Mouse (Mus musculus): ENCODE measurements around the gene Fbxl18. TPM values are rescaled to one million over a fixed set of nuclear protein-coding genes. Genes with fewer than 3 reads are reported as not detected.

Fbxl18 gene
- polyA plus RNA-seq, 1 experiment: 28.4 TPM

GRCm38 (mm10) chr5:142932084-142932685 is 37.0 kb upstream of the Fbxl18 start:
- peak overlapping the region; percentile 52 for H3K4me3 ChIP-seq (ENCODE audit: low read depth, low read length)
- 22% methylated on average over 9 of the region's 9 CpGs for whole genome bisulfite sequencing
- 0 out of 2 replicates have a peak, but pooled peaks have one; percentile 26 for TF ChIP-seq POLR2A (IDR thresholded peaks at IDR 0.05; ENCODE audit: low read depth, low read length)
- TF ChIP-seq CTCF (IDR thresholded peaks at IDR 0.05; ENCODE audit: extremely low read depth, insufficient read length, insufficient replicate concordance, low read depth, low read length): peak; percentile 85; the same call in 1 of the 2 replicates
- peak overlapping the region; percentile 66 for H3K27ac ChIP-seq (ENCODE audit: insufficient read depth, low read depth, low read length)
- H3K4me1 ChIP-seq (ENCODE audit: control insufficient read depth, insufficient read depth, insufficient read length, low read length): peaks cover 27% of the 10 kb centered on the region; the same call in 1 of the 2 replicates
- no peaks in the 10 kb centered on the region for H3K36me3 ChIP-seq (ENCODE audit: control insufficient read depth, insufficient read depth, low read length)
- H3K27me3 ChIP-seq (ENCODE audit: control insufficient read depth, insufficient read depth, low read length): no peaks in the 10 kb centered on the region

GRCm38 (mm10) chr5:142931241-142931745 is 36.1 kb upstream of the Fbxl18 start:
- TF ChIP-seq POLR2A (IDR thresholded peaks at IDR 0.05; ENCODE audit: low read depth, low read length) (no peak), CTCF (IDR thresholded peaks at IDR 0.05; ENCODE audit: extremely low read depth, insufficient read length, insufficient replicate concordance, low read depth, low read length) (no peak)

GRCm38 (mm10) chr5:142929400-142929752 is 34.2 kb upstream of the Fbxl18 start:
- peak overlapping the region; percentile 97 for H3K27ac ChIP-seq (ENCODE audit: insufficient read depth, low read depth, low read length)
- peaks cover 36% of the 10 kb centered on the region; the same call in 1 of the 2 replicates for H3K4me1 ChIP-seq (ENCODE audit: control insufficient read depth, insufficient read depth, insufficient read length, low read length)
- 18% methylated on average over 4 of the region's 4 CpGs for WGBS
- H3K27me3 ChIP-seq (ENCODE audit: control insufficient read depth, insufficient read depth, low read length): no peaks in the 10 kb centered on the region
- peak overlapping the region; percentile 88 for H3K4me3 ChIP-seq (ENCODE audit: low read depth, low read length)
- H3K36me3 ChIP-seq (ENCODE audit: control insufficient read depth, insufficient read depth, low read length): no peaks in the 10 kb centered on the region
- TF ChIP-seq POLR2A (IDR thresholded peaks at IDR 0.05; ENCODE audit: low read depth, low read length) (no peak), CTCF (IDR thresholded peaks at IDR 0.05; ENCODE audit: extremely low read depth, insufficient read length, insufficient replicate concordance, low read depth, low read length) (no peak; the same call in 1 of the 2 replicates)

More at GRCm38 (mm10) chr5:142931241-142931745, 36.1 kb upstream of the Fbxl18 start:
- Histone ChIP-seq H3K4me1 (ENCODE audit: control insufficient read depth, insufficient read depth, insufficient read length, low read length) (peaks cover 31% of the 10 kb centered on the region; the same call in 1 of the 2 replicates), H3K27me3 (ENCODE audit: control insufficient read depth, insufficient read depth, low read length) (no peaks in the 10 kb centered on the region), H3K36me3 (ENCODE audit: control insufficient read depth, insufficient read depth, low read length) (no peaks in the 10 kb centered on the region), H3K27ac (ENCODE audit: insufficient read depth, low read depth, low read length) (peak overlapping the region; percentile 29; the same call in 1 of the 2 replicates), H3K4me3 (ENCODE audit: low read depth, low read length) (no peak overlapping the region)
- WGBS: 85% methylated on average over 9 of the region's 9 CpGs

GRCm38 (mm10) chr5:142928749-142929399 is 33.7 kb upstream of the Fbxl18 start:
- peak overlapping the region; percentile 88 for H3K4me3 ChIP-seq (ENCODE audit: low read depth, low read length)
- no peak for TF ChIP-seq CTCF (IDR thresholded peaks at IDR 0.05; ENCODE audit: extremely low read depth, insufficient read length, insufficient replicate concordance, low read depth, low read length)
- TF ChIP-seq POLR2A (IDR thresholded peaks at IDR 0.05; ENCODE audit: low read depth, low read length): peak; percentile 84
- H3K4me1 ChIP-seq (ENCODE audit: control insufficient read depth, insufficient read depth, insufficient read length, low read length): peaks cover 36% of the 10 kb centered on the region; the same call in 1 of the 2 replicates
- H3K27ac ChIP-seq (ENCODE audit: insufficient read depth, low read depth, low read length): peak overlapping the region; percentile 97
- no peaks in the 10 kb centered on the region for H3K27me3 ChIP-seq (ENCODE audit: control insufficient read depth, insufficient read depth, low read length)
- H3K36me3 ChIP-seq (ENCODE audit: control insufficient read depth, insufficient read depth, low read length): no peaks in the 10 kb centered on the region
- WGBS: 4% methylated on average over 35 of the region's 35 CpGs

GRCm38 (mm10) chr5:142927341-142927930 is 32.2 kb upstream of the Fbxl18 start:
- Histone ChIP-seq H3K36me3 (ENCODE audit: control insufficient read depth, insufficient read depth, low read length) (no peaks in the 10 kb centered on the region), H3K4me3 (ENCODE audit: low read depth, low read length) (no peak overlapping the region), H3K27me3 (ENCODE audit: control insufficient read depth, insufficient read depth, low read length) (no peaks in the 10 kb centered on the region), H3K27ac (ENCODE audit: insufficient read depth, low read depth, low read length) (peak overlapping the region; percentile 72), H3K4me1 (ENCODE audit: control insufficient read depth, insufficient read depth, insufficient read length, low read length) (peaks cover 34% of the 10 kb centered on the region; the same call in 1 of the 2 replicates)
- WGBS: 93% methylated on average over 12 of the region's 12 CpGs
- TF ChIP-seq POLR2A (IDR thresholded peaks at IDR 0.05; ENCODE audit: low read depth, low read length) (no peak), CTCF (IDR thresholded peaks at IDR 0.05; ENCODE audit: extremely low read depth, insufficient read length, insufficient replicate concordance, low read depth, low read length) (no peak)

- TF ChIP-seq POLR2A (IDR thresholded peaks at IDR 0.05; ENCODE audit: low read depth, low read length) (no peak), CTCF (IDR thresholded peaks at IDR 0.05; ENCODE audit: extremely low read depth, insufficient read length, insufficient replicate concordance, low read depth, low read length) (no peak)
- Histone ChIP-seq H3K36me3 (ENCODE audit: control insufficient read depth, insufficient read depth, low read length) (no peaks in the 10 kb centered on the region), H3K27ac (ENCODE audit: insufficient read depth, low read depth, low read length) (peak overlapping the region; percentile 72), H3K4me1 (ENCODE audit: control insufficient read depth, insufficient read depth, insufficient read length, low read length) (peaks cover 32% of the 10 kb centered on the region; the same call in 1 of the 2 replicates), H3K4me3 (ENCODE audit: low read depth, low read length) (no peak overlapping the region), H3K27me3 (ENCODE audit: control insufficient read depth, insufficient read depth, low read length) (no peaks in the 10 kb centered on the region)
- WGBS: 53% methylated on average over 3 of the region's 3 CpGs
These were observed 31.7 kb upstream of the Fbxl18 start for GRCm38 (mm10) chr5:142926940-142927228.
